Mouse (Mus musculus) testis, adult 2 months (tissue): Measurements from ENCODE around the gene Nle1.

Experiments used
- CTCF ChIP-seq: fragments of 200-500 bp; IDR thresholded peaks from 2 replicates; pipeline ENCODE4 v1.5.1; 2012; ENCODE audit warnings: low read depth, mild to moderate bottlenecking, inconsistent platforms, low read length, moderate library complexity; ENCODE audit not compliant: control insufficient read depth, insufficient read depth, insufficient replicate concordance
- POLR2A ChIP-seq: fragments of 200-500 bp; IDR thresholded peaks from 2 replicates; pipeline ENCODE4 v1.6.1; 2012; ENCODE audit warnings: low read depth, mild to moderate bottlenecking, inconsistent platforms, low read length, moderate library complexity; ENCODE audit not compliant: control insufficient read depth

DNA sequence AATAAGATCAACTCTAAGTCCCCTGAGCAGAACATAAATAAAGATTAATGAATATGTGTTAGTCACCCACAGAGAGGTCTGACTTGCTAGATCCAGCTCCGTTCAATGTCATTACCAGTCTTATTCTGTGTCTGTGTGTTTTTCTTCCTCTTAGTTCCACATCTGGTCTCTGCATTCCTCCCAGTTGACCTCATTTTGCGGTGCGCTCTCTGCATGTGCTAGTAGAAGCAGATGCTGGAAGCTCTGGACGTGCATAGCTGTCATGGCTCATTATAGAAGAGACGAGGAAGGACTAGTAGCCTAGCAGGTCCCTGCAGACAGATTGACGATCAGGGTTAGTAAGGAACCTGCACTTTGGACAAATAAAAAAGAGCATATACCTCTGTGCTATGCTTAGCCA is 35.1 kb upstream of the Nle1 start:
- TF ChIP-seq CTCF (no peak), POLR2A (no peak)
